Comparison of ENCODE assay signal across 8 mouse cellular contexts in genomic region chr19:57361131-57361938, GRCm38 (mm10). TPM values are rescaled to one million over a fixed set of nuclear protein-coding genes. Genes with fewer than 3 reads are reported as not detected.
DNase-seq lines count a peak whose midpoint lies in the region; ATAC-seq and TF ChIP-seq lines count a peak whose summit lies in the region.

No protein-coding gene starts in this region.

- WGBS in kidney, embryonic 14.5 days: under 1% methylated on average over 76 of the region's 78 CpGs
- under 1% methylated on average over 67 of the region's 78 CpGs for WGBS in liver, embryonic 16.5 days (ENCODE audit: insufficient replicate concordance)
- WGBS in neural tube, embryonic 12.5 days: under 1% methylated on average over 74 of the region's 78 CpGs

- H3K27ac ChIP-seq in kidney, embryonic 14.5 days (ENCODE audit: low read depth, low read length): peak overlapping the region; percentile 96
- H3K27ac ChIP-seq in liver, embryonic 16.5 days (ENCODE audit: low read length): peak overlapping the region; percentile 96
- H3K27ac ChIP-seq in neural tube, embryonic 12.5 days: peak overlapping the region; percentile 95

- no peaks in the 10 kb centered on the region for H3K9me3 ChIP-seq in G1E (replicated peaks)
- H3K9me3 ChIP-seq in kidney, embryonic 14.5 days (ENCODE audit: control insufficient read depth, low read length): no peaks in the 10 kb centered on the region
- H3K9me3 ChIP-seq in liver, embryonic 16.5 days (replicated peaks; ENCODE audit: control insufficient read depth, low read length): no peaks in the 10 kb centered on the region
- H3K9me3 ChIP-seq in neural tube, embryonic 12.5 days: no peaks in the 10 kb centered on the region

- TF ChIP-seq CTCF in G1E (IDR thresholded peaks at IDR 0.05; ENCODE audit: low read depth, low read length): no peak

- peaks cover 51% of the 10 kb centered on the region for H3K36me3 ChIP-seq in G1E (replicated peaks)
- H3K36me3 ChIP-seq in kidney, embryonic 14.5 days (ENCODE audit: control insufficient read depth, insufficient read depth, low read length): no peaks in the 10 kb centered on the region; the same call in 1 of the 2 replicates
- H3K36me3 ChIP-seq in liver, embryonic 16.5 days (ENCODE audit: control insufficient read depth, insufficient read depth): no peaks in the 10 kb centered on the region
- H3K36me3 ChIP-seq in neural tube, embryonic 12.5 days: no peaks in the 10 kb centered on the region

- peak; percentile 67 for DNase-seq in 416B (ENCODE audit: low read depth)
- DNase-seq in G1E (ENCODE audit: low spot score): peak; percentile 30
- peak; percentile 72 for DNase-seq in embryo, embryonic 11 days
- peak; percentile 98 for DNase-seq in heart, adult 11 months
- DNase-seq in thymus, postnatal 36 days: peak; percentile 63 to 65

- H3K27me3 ChIP-seq in G1E (ENCODE audit: insufficient read depth, low read length): no peaks in the 10 kb centered on the region
- no peaks in the 10 kb centered on the region for H3K27me3 ChIP-seq in kidney, embryonic 14.5 days (ENCODE audit: control insufficient read depth, insufficient read depth, low read length)
- H3K27me3 ChIP-seq in liver, embryonic 16.5 days (ENCODE audit: control insufficient read depth, insufficient read depth, low read depth, low read length): no peaks in the 10 kb centered on the region
- H3K27me3 ChIP-seq in neural tube, embryonic 12.5 days (replicated peaks): no peaks in the 10 kb centered on the region

- H3K9ac ChIP-seq in kidney, embryonic 14.5 days (ENCODE audit: low read depth, low read length): peak overlapping the region; percentile 100
- H3K9ac ChIP-seq in liver, embryonic 16.5 days (ENCODE audit: low read depth, low read length): peak overlapping the region; percentile 98
- H3K9ac ChIP-seq in neural tube, embryonic 12.5 days: peak overlapping the region; percentile 98

- no peak for ATAC-seq in G1E (ENCODE audit: extremely low read depth, insufficient number of reproducible peaks, low FRiP score, poor library complexity, severe bottlenecking)
- ATAC-seq in kidney, embryonic 14.5 days (ENCODE audit: low FRiP score, low TSS enrichment): peak; percentile 58
- peak; percentile 30 for ATAC-seq in liver, embryonic 16.5 days (ENCODE audit: low read depth)
- ATAC-seq in neural tube, embryonic 12.5 days (ENCODE audit: low FRiP score, low read depth): peak; percentile 63

- H3K4me1 ChIP-seq in G1E (ENCODE audit: insufficient read depth, low read depth, low read length): peaks cover 57% of the 10 kb centered on the region
- peaks cover 40% of the 10 kb centered on the region for H3K4me1 ChIP-seq in kidney, embryonic 14.5 days (ENCODE audit: control insufficient read depth, insufficient read depth, low read length)
- peaks cover 72% of the 10 kb centered on the region for H3K4me1 ChIP-seq in liver, embryonic 16.5 days (ENCODE audit: control insufficient read depth, low read depth, low read length)
- H3K4me1 ChIP-seq in neural tube, embryonic 12.5 days: peaks cover 41% of the 10 kb centered on the region

- peak overlapping the region; percentile 91 for H3K4me3 ChIP-seq in G1E (ENCODE audit: low read depth, low read length)
- peak overlapping the region; percentile 97 for H3K4me3 ChIP-seq in kidney, embryonic 14.5 days (ENCODE audit: low read length)
- H3K4me3 ChIP-seq in liver, embryonic 16.5 days (ENCODE audit: low read depth, low read length): peak overlapping the region; percentile 98
- peak overlapping the region; percentile 92 for H3K4me3 ChIP-seq in neural tube, embryonic 12.5 days

- H3K4me2 ChIP-seq in kidney, embryonic 14.5 days (replicated peaks; ENCODE audit: low read depth, low read length): peak overlapping the region; percentile 66
- H3K4me2 ChIP-seq in liver, embryonic 16.5 days (ENCODE audit: low read depth, low read length): peak overlapping the region; percentile 79
- H3K4me2 ChIP-seq in neural tube, embryonic 12.5 days (replicated peaks): peak overlapping the region; percentile 57

RNA-seq across cellular contexts. Expression of gene Fam160b1, which starts 0.9 kb away (rescaled TPM):
- total RNA-seq in G1E (2014; fragmentation: Nextera tagmentation): 16.6 and 17.1 TPM in 2 replicates
- 10.6 and 11.1 TPM in 2 replicates for total RNA-seq in G1E (2017)
- polyA plus RNA-seq in G1E (2012): 5.5 and 6.2 TPM in 2 replicates
- 13.5 and 18.1 TPM in 2 replicates for polyA plus RNA-seq in kidney, embryonic 14.5 days (2014; fragmentation: Nextera tagmentation; extraction: Ambion mirVana)
- polyA plus RNA-seq in liver, embryonic 16.5 days (2015; fragmentation: Nextera tagmentation; extraction: Ambion mirVana): 5.6 and 7.2 TPM in 2 replicates
- polyA plus RNA-seq in neural tube, embryonic 12.5 days (2016; fragmentation: Nextera tagmentation; extraction: Ambion mirVana): 16.2 and 19.3 TPM in 2 replicates

RNA-seq across cellular contexts. Expression of gene Ablim1, which starts 46.6 kb away (rescaled TPM):
- total RNA-seq in G1E (2014; fragmentation: Nextera tagmentation): 0.24 TPM in 1 of 2 replicates, not detected in the other
- 0.06 and 0.71 TPM in 2 replicates for total RNA-seq in G1E (2017)
- 0.08 TPM in 1 of 2 replicates, not detected in the other for polyA plus RNA-seq in G1E (2012)
- 21.0 and 36.0 TPM in 2 replicates for polyA plus RNA-seq in kidney, embryonic 14.5 days (2014; fragmentation: Nextera tagmentation; extraction: Ambion mirVana)
- 9.0 and 12.4 TPM in 2 replicates for polyA plus RNA-seq in liver, embryonic 16.5 days (2015; fragmentation: Nextera tagmentation; extraction: Ambion mirVana)
- polyA plus RNA-seq in neural tube, embryonic 12.5 days (2016; fragmentation: Nextera tagmentation; extraction: Ambion mirVana): 34.0 and 34.9 TPM in 2 replicates

Comparison
In these comparisons a context has a peak if more than half of its experiments do, and no peak if none do; other contexts are left out.
1. DNase-seq: peak in every context shown above with its lines; median percentile 98 in heart, adult 11 months; 72 in embryo, embryonic 11 days; 67 in 416B; 64 in thymus, postnatal 36 days; 30 in G1E.